9 mouse cellular contexts compared by ENCODE assay signal in genomic region chr13:31801703-31802305, GRCm38 (mm10). TPM values are rescaled to one million over a fixed set of nuclear protein-coding genes. Genes with fewer than 3 reads are reported as not detected.
DNase-seq lines count a peak whose midpoint lies in the region; ATAC-seq and TF ChIP-seq lines count a peak whose summit lies in the region.
"Had no signal": no experiment of that assay in that cellular context is flagged by ENCODE, and none has a peak within 500 bp of the region (broad histone marks: within the 10 kb centered on the region; RNA-seq: fewer than 3 reads in every experiment).

No protein-coding gene starts in this region.

- peaks cover 58% of the 10 kb centered on the region for H3K4me1 ChIP-seq in forebrain, embryonic 10.5 days
- H3K4me1 ChIP-seq in kidney, embryonic 16.5 days (ENCODE audit: insufficient read depth, low read length), result peaks cover 40% of the 10 kb centered on the region
- peaks cover 5% of the 10 kb centered on the region for H3K4me1 ChIP-seq in neural tube, embryonic 11.5 days (ENCODE audit: control insufficient read depth, insufficient read depth, low read length)

- no peaks in the 10 kb centered on the region for H3K9me3 ChIP-seq in forebrain, embryonic 10.5 days
- no peaks in the 10 kb centered on the region for H3K9me3 ChIP-seq in kidney, embryonic 16.5 days (ENCODE audit: low read length)
- H3K9me3 ChIP-seq in neural tube, embryonic 11.5 days (ENCODE audit: control insufficient read depth, low read length), result no peaks in the 10 kb centered on the region

- peak overlapping the region; percentile 68 for H3K4me2 ChIP-seq in kidney, embryonic 16.5 days (replicated peaks; ENCODE audit: low read depth, low read length)
- H3K4me2 ChIP-seq in neural tube, embryonic 11.5 days (ENCODE audit: low read depth), result peak overlapping the region; percentile 43

- peaks cover 96% of the 10 kb centered on the region for H3K27me3 ChIP-seq in forebrain, embryonic 10.5 days (ENCODE audit: poor library complexity, severe bottlenecking)
- peaks cover 40% of the 10 kb centered on the region for H3K27me3 ChIP-seq in kidney, embryonic 16.5 days (ENCODE audit: insufficient read depth, low read length)
- peaks cover 75% of the 10 kb centered on the region for H3K27me3 ChIP-seq in neural tube, embryonic 11.5 days (ENCODE audit: control insufficient read depth, insufficient read depth, low read length)

- H3K36me3 ChIP-seq in forebrain, embryonic 10.5 days (replicated peaks), result no peaks in the 10 kb centered on the region
- no peaks in the 10 kb centered on the region for H3K36me3 ChIP-seq in kidney, embryonic 16.5 days (ENCODE audit: insufficient read depth, low read length)
- no peaks in the 10 kb centered on the region for H3K36me3 ChIP-seq in neural tube, embryonic 11.5 days (ENCODE audit: control insufficient read depth, insufficient read depth, low read length)

- DNase-seq in layer of hippocampus, adult 2 months (ENCODE audit: low spot score in 2 of 2), result no peak
- DNase-seq in layer of hippocampus, adult 18-20 months (ENCODE audit: low spot score in 2 of 2), result no peak
- peak; percentile 46 for DNase-seq in forebrain, embryonic 10.5 days (ENCODE audit: extremely low spot score, low spot score)
- no peak for DNase-seq in neural tube, embryonic 11.5 days (ENCODE audit: low spot score)
- no peak for DNase-seq in ovary, adult 18-20 months (ENCODE audit: low spot score)
- no peak for DNase-seq in layer of hippocampus, postnatal 10 days (ENCODE audit: low spot score in 2 of 2)
- DNase-seq in testis, postnatal 14 days (ENCODE audit: low spot score), result no peak

- ATAC-seq in kidney, embryonic 16.5 days (ENCODE audit: low FRiP score, low TSS enrichment), result no peak
- 0 out of 2 replicates have a peak, but pooled peaks have one; percentile 5 for ATAC-seq in neural tube, embryonic 11.5 days (ENCODE audit: insufficient read depth, low FRiP score, low TSS enrichment)

- H3K27ac ChIP-seq in layer of hippocampus, adult 2 months, result peak overlapping the region; percentile 33; the same call in 1 of the 2 replicates
- H3K27ac ChIP-seq in forebrain, embryonic 10.5 days, result peak overlapping the region; percentile 58
- no peak overlapping the region for H3K27ac ChIP-seq in kidney, embryonic 16.5 days (ENCODE audit: low read length)
- no peak overlapping the region for H3K27ac ChIP-seq in neural tube, embryonic 11.5 days (ENCODE audit: low read depth, low read length)

- under 1% methylated on average over 25 of the region's 25 CpGs for WGBS in forebrain, embryonic 10.5 days
- 10% methylated on average over 24 of the region's 25 CpGs for WGBS in kidney, embryonic 16.5 days
- 2% methylated on average over 25 of the region's 25 CpGs for WGBS in neural tube, embryonic 11.5 days

- peak overlapping the region; percentile 57 for H3K9ac ChIP-seq in kidney, embryonic 16.5 days (replicated peaks; ENCODE audit: low read length)
- H3K9ac ChIP-seq in neural tube, embryonic 11.5 days (ENCODE audit: low read length), result no peak overlapping the region

- H3K4me3 ChIP-seq in layer of hippocampus, adult 2 months, result peak overlapping the region; percentile 47
- peak overlapping the region; percentile 48 for H3K4me3 ChIP-seq in forebrain, embryonic 10.5 days
- peak overlapping the region; percentile 41 for H3K4me3 ChIP-seq in kidney, embryonic 16.5 days (ENCODE audit: low read length)
- H3K4me3 ChIP-seq in neural tube, embryonic 11.5 days (ENCODE audit: low read depth, low read length), result no peak overlapping the region

- TF ChIP-seq CTCF in layer of hippocampus, adult 2 months (conservative IDR thresholded peaks at IDR 0.05), result no peak

RNA-seq across cellular contexts. Expression of gene Foxc1, which starts 4.6 kb away (rescaled TPM):
- total RNA-seq in layer of hippocampus, adult 2 months (2021), result 1 to 10 TPM; 4.2 to 5.2 TPM
- 1 to 10 TPM; 3.1 to 3.3 TPM for total RNA-seq in layer of hippocampus, adult 18-20 months (2021)
- polyA plus RNA-seq in forebrain, embryonic 10.5 days (2016; fragmentation: Nextera tagmentation; extraction: Ambion mirVana), result 2.5 and 2.6 TPM in 2 replicates
- 2.3 and 3.3 TPM in 2 replicates for polyA plus RNA-seq in kidney, embryonic 16.5 days (2015; fragmentation: Nextera tagmentation; extraction: Ambion mirVana)
- 7.4 and 8.1 TPM in 2 replicates for polyA plus RNA-seq in neural tube, embryonic 11.5 days (2014; fragmentation: Nextera tagmentation; extraction: Ambion mirVana)
- total RNA-seq in layer of hippocampus, postnatal 10 days (2021), result 1 to 10 TPM; 5.6 to 6.2 TPM
- total RNA-seq: hematopoietic stem cell, adult 5-6 weeks had no signal

Comparison
In these comparisons a context has a peak if more than half of its experiments do, and no peak if none do; other contexts are left out.
1. H3K27ac ChIP-seq: peak in layer of hippocampus, adult 2 months (single experiment) and forebrain, embryonic 10.5 days (single experiment); none in kidney, embryonic 16.5 days (single experiment) and neural tube, embryonic 11.5 days (single experiment).